Mouse (Mus musculus) monocyte, adult 59 days (primary cell): ENCODE data around the gene Cln5. TPM values are rescaled to one million over a fixed set of nuclear protein-coding genes. Genes with fewer than 3 reads are reported as not detected.

Source experiments
- total RNA-seq, 2 experiments: library from RNA; stranded (reverse); gene quantifications; one replicate each; pipeline ENCODE4 v1.2.4; 2023

The Cln5 gene
- total RNA-seq, result 10 to 100 TPM; 69.3 to 81.3 TPM

GRCm38 (mm10) chr14:103069864-103070611 is at the start of gene Cln5:
Gene Cln5, plus strand, starts transcription at chr14:103070216.

GRCm38 (mm10) chr14:103046677-103047076 is 23.3 kb upstream of the Cln5 start, which contains the start of gene Acod1:
Gene Acod1, plus strand, starts transcription at chr14:103046977.

GRCm38 (mm10) chr14:103099238-103099933 is 29.4 kb downstream of the Cln5 start, which contains the start of gene Fbxl3:
Gene Fbxl3, minus strand, starts transcription at chr14:103099566.

Other genes with a start within 250 kb of the Cln5 start
- gene Kctd12, start 87.6 kb upstream of the Cln5 start, total RNA-seq, result 100 to 1,000 TPM; 191 to 205 TPM
- 1 to 10 TPM; 1.8 to 2.6 TPM for gene Acod1, start 23.2 kb upstream of the Cln5 start, total RNA-seq
- 100 to 1,000 TPM; 122 to 123 TPM for gene Fbxl3, start 29.4 kb downstream of the Cln5 start, total RNA-seq